Mouse (Mus musculus): Measurements from ENCODE around the gene Iscu.

DNA sequence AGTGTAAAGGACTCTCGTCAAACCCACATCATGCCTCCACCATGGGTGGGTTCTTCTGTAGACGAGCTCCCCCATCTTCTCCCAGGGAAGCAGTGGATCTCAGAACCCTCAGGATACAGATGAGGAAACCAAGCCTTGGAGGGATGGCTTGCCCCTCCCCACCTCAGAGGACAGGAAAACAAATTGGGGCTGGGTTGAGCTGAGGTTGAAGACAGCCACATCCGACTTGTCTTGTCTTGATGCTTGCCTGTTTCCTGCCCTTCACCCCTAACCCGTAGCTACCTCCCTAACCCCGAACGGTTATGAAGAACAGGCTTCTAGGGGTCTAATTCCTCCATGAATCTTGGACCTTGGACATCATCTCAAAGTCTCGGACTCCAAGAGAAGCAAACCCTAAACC is 53.0 kb downstream of the Iscu start:
- TF ChIP-seq TAL1 (IDR thresholded peaks at IDR 0.05; ENCODE audit: low read length) (no peak), GATA1 (IDR thresholded peaks at IDR 0.05; ENCODE audit: low read length) (no peak)
